Mouse (Mus musculus) gastrocnemius, postnatal 10 days (tissue): ENCODE results near the gene Rsph3a. TPM values are rescaled to one million over a fixed set of nuclear protein-coding genes. Genes with fewer than 3 reads are reported as not detected.

Experiments used
- total RNA-seq, 2 experiments: library from RNA; stranded (reverse); gene quantifications; 2 replicates each; pipeline ENCODE4 v1.2.3; 2021

The Rsph3a gene
- total RNA-seq, 2 experiments from 2014 or later, result 21.1 to 26.2 TPM

Other genes with a start within 250 kb of the Rsph3a start
- 100 to 1,000 TPM; 149 to 184 TPM for gene Fndc1, start 118.3 kb upstream of the Rsph3a start, total RNA-seq
- gene Tagap, start 19.6 kb upstream of the Rsph3a start, total RNA-seq, result 1 to 10 TPM; 1.4 to 1.5 TPM
- under 1 TPM; 0.23 to 0.26 TPM for gene Gm49673, start 202.2 kb downstream of the Rsph3a start, total RNA-seq
- 10 to 100 TPM; 15.6 to 19.2 TPM for gene Rnaset2a, start 202.5 kb downstream of the Rsph3a start, total RNA-seq
- 10 to 100 TPM; 13.3 to 15.3 TPM for gene Fgfr1op, start 219.9 kb downstream of the Rsph3a start, total RNA-seq